Mouse (Mus musculus) lung, adult 10 weeks (tissue): ENCODE results near the gene Lrrc49. TPM values are rescaled to one million over a fixed set of nuclear protein-coding genes. Genes with fewer than 3 reads are reported as not detected.

Experiments
- polyA plus RNA-seq: library from polyadenylated mRNA; stranded (reverse); fragments of 350-450 nt; fragmentation: Illumina TruSeq; extraction: RNeasy Lipid Tissue Mini Kit (QIAGEN cat#74804); gene quantifications from one replicate; pipeline ENCODE4 v1.2.3, GENCODE M21; 2014; ENCODE audit warnings: low read depth, low replicate concordance; ENCODE audit not compliant: insufficient read depth

Lrrc49 gene
- polyA plus RNA-seq, result 7.2 TPM

DNA sequence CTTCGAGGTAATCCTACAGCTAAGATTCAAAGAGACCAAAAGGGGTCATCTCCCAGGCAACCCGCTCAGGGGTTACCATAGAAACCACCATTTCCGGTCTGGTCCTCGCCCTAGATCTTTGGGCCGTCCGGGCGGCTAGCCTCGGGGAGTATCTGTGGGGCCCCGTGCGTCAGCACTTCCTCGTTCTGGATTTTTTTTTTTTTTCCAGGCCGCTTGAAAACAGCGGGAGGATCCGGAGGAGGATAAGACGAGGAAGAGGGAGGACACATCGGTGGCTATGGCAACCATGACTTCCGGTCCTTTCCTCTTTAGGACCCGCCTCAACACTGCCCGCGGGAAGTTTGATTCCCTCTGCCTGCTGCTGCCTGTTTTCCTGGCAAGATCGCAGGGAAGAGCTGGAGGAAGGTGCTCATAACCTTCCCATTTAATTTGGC lies at the start of gene Lrrc49:
Lrrc49 (minus strand) TSS at position 268 of the 434 bp plus-strand sequence.

DNA sequence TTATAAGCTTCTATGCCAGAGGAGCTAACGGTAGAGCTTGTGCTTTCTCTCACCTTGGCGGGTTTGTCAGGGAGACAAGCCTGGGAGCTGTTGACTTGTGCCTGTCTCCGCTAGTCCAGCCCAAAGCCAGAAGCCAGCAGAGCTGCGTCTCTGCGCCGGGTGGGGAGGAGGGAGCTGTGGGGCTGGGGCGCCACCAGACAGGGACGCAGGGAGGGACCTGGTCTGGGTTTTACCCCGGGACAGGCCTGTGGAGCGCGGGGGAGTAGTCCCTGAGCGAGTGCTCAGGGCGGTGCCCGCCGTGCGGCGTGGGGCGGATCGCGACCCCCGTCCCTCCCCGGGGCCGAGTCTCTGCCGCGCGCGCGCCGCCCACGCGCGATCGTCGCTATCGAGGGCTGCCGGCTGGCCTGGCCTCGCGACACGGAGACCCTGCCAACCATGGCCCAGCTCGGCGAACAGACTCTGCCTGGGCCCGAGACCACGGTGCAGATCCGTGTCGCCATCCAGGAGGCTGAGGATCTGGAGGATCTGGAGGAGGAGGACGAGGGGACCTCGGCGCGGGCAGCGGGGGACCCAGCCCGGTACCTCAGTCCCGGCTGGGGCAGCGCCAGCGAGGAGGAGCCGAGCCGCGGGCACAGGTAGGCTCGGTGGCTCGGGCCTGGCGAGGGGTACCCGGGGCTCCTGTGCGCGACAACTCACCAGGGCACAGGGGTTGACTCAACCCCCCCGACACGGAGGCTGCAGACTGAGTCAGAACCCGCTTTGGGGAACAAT lies 25.0 kb upstream of the Lrrc49 start, which contains the start of gene Larp6:
Larp6 (plus strand) TSS at position 219 of the 771 bp plus-strand sequence.

GRCm38 (mm10) chr9:60521806-60522264 lies 166.1 kb downstream of the Lrrc49 start, which contains the start of gene Thsd4:
TSS of gene Thsd4 (minus strand) at chr9:60522046.

Other genes with a start within 250 kb of the Lrrc49 start
- 4.2 TPM for gene Thsd4, start 166.1 kb downstream of the Lrrc49 start, polyA plus RNA-seq
- 1.8 TPM for gene Larp6, start 24.8 kb upstream of the Lrrc49 start, polyA plus RNA-seq
- 11.6 TPM for gene Uaca, start 106.4 kb upstream of the Lrrc49 start, polyA plus RNA-seq